Mouse (Mus musculus) leukemia stem cell, adult 10-12 weeks (primary cell): ENCODE data around the gene Ripk4. TPM values are rescaled to one million over a fixed set of nuclear protein-coding genes. Genes with fewer than 3 reads are reported as not detected.

Source experiments
- polyA plus RNA-seq: library from polyadenylated mRNA; stranded (reverse); fragments of >175 nt; gene quantifications from 2 replicates; pipeline ENCODE4 v1.2.3, GENCODE M21; 2012; ENCODE audit warnings: low replicate concordance

Ripk4 gene
- not detected in 2 replicates for polyA plus RNA-seq

GRCm38 (mm10) chr16:97763061-97763989, at the start of gene Ripk4:
Ripk4 (minus strand) TSS chr16:97763787.

Other genes with a start within 250 kb of the Ripk4 start
- gene Fam3b, start 249.0 kb downstream of the Ripk4 start, polyA plus RNA-seq: not detected in 2 replicates
- gene Tmprss2, start 152.6 kb downstream of the Ripk4 start, polyA plus RNA-seq: 0.03 TPM in 1 of 2 replicates, not detected in the other
- gene Prdm15, start 88.1 kb upstream of the Ripk4 start, polyA plus RNA-seq: 0.73 and 2.9 TPM in 2 replicates
- 21.7 and 31.6 TPM in 2 replicates for gene C2cd2, start 198.8 kb upstream of the Ripk4 start, polyA plus RNA-seq
- gene Zbtb21, start 198.8 kb upstream of the Ripk4 start, polyA plus RNA-seq: 22.1 and 25.3 TPM in 2 replicates
- 1.6 TPM in 1 of 2 replicates, not detected in the other for gene B230307C23Rik, start 233.5 kb upstream of the Ripk4 start, polyA plus RNA-seq